23 mouse cellular contexts compared by ENCODE assay signal in genomic region chr11:43368346-43368745, GRCm38 (mm10).
"Had no signal": no experiment of that assay in that cellular context is flagged by ENCODE, and none has a peak within 500 bp of the region (broad histone marks: within the 10 kb centered on the region; RNA-seq: fewer than 3 reads in every experiment).

No protein-coding gene starts in this region.

- H3K36me3 ChIP-seq: liver, embryonic 12.5 days; liver, embryonic 15.5 days; lung, embryonic 15.5 days; midbrain, embryonic 12.5 days; midbrain, embryonic 15.5 days; neural tube, embryonic 13.5 days had no signal

- H3K4me3 ChIP-seq: left cerebral cortex, adult 2 months; liver, embryonic 12.5 days; liver, embryonic 15.5 days; lung, embryonic 15.5 days; midbrain, embryonic 12.5 days; midbrain, embryonic 15.5 days; myocyte; neural tube, embryonic 13.5 days had no signal

- ATAC-seq: intestine, embryonic 16.5 days; liver, embryonic 12.5 days; midbrain, embryonic 15.5 days had no signal

- H3K9me3 ChIP-seq: liver, embryonic 12.5 days; liver, embryonic 15.5 days; lung, embryonic 15.5 days; midbrain, embryonic 12.5 days; midbrain, embryonic 15.5 days; neural tube, embryonic 13.5 days had no signal

- H3K27ac ChIP-seq: kidney, postnatal 0 days; left cerebral cortex, adult 2 months; liver, embryonic 12.5 days; liver, embryonic 15.5 days; lung, embryonic 15.5 days; midbrain, embryonic 12.5 days; midbrain, embryonic 15.5 days; neural tube, embryonic 13.5 days; stomach, postnatal 0 days had no signal

- H3K4me1 ChIP-seq: liver, embryonic 12.5 days; liver, embryonic 15.5 days; lung, embryonic 15.5 days; midbrain, embryonic 12.5 days; midbrain, embryonic 15.5 days; neural tube, embryonic 13.5 days had no signal

- DNase-seq: kidney, adult 18-20 months; kidney, adult 9 months; kidney, postnatal 25 days; layer of hippocampus, postnatal 36 days; lung, adult 18-20 months; lung, postnatal 10 days; lung, postnatal 36 days; retina, postnatal 1 day; right cerebral cortex, postnatal 25 days; spleen, adult 18-20 months; thymus, adult 2 months; thymus, postnatal 25 days had no signal

- H3K4me2 ChIP-seq: liver, embryonic 12.5 days; liver, embryonic 15.5 days; lung, embryonic 15.5 days; midbrain, embryonic 12.5 days; midbrain, embryonic 15.5 days; neural tube, embryonic 13.5 days had no signal

- H3K9ac ChIP-seq: liver, embryonic 12.5 days; liver, embryonic 15.5 days; lung, embryonic 15.5 days; midbrain, embryonic 12.5 days; midbrain, embryonic 15.5 days; neural tube, embryonic 13.5 days had no signal

- H3K27me3 ChIP-seq: liver, embryonic 12.5 days; liver, embryonic 15.5 days; lung, embryonic 15.5 days; midbrain, embryonic 12.5 days; midbrain, embryonic 15.5 days; neural tube, embryonic 13.5 days had no signal
